Mouse (Mus musculus) c-Kit-positive CD71-negative TER-119-negative erythroid progenitor cells, embryonic 14.5 days (primary cell): ENCODE measurements at regions not wholly inside any gene's neighbourhood (a gene's known extent, or its start where the extent isn't known, plus 50 kb on each side); places are given as distances from the start of the nearest gene placed in this dataset.

Source experiments
- DNase-seq: peaks from one replicate; pipeline ENCODE4 v3.0.0-alpha.2; 2013; ENCODE audit warnings: low read depth

DNA sequence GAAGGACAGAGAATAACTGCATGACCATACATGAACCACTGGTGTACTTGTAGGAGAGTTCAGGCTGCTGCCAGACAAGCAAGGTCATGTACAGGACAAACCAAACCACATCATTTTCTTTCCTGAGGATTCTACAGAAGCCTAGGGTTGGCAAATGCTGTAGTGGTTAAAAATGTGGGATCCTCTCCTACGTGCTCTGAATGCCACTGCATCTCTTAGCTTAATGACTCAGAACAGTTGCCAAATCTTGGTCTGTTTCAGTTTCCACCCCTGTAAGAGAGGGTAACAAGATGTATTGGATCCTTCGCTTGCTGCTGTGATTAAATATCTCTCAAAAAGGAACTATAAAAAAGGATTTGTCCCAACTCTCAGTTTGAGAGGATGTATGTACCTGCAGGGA, 938.1 kb downstream of the 4930444P10Rik start:
- DNase-seq = no peak

DNA sequence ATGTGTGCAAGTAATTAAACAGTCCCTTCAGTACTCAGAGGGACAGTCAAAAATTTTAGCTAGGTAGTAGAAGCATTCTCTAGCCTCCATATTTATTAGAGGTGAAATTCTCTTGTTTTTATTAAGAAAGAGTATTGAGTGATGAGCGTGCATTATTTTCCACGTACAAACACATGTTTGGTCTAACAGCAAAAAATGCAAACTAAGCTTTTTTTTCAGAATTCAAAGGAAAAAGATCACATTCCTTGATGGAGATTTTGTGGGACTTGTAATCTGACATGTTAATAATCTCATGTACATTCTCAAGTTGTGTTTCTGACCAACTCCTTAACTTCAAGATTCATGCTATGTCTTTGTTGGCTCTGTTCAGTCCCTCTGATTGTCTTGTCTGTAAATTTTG, 939.2 kb downstream of the 4930444P10Rik start:
- no peak for DNase-seq

DNA sequence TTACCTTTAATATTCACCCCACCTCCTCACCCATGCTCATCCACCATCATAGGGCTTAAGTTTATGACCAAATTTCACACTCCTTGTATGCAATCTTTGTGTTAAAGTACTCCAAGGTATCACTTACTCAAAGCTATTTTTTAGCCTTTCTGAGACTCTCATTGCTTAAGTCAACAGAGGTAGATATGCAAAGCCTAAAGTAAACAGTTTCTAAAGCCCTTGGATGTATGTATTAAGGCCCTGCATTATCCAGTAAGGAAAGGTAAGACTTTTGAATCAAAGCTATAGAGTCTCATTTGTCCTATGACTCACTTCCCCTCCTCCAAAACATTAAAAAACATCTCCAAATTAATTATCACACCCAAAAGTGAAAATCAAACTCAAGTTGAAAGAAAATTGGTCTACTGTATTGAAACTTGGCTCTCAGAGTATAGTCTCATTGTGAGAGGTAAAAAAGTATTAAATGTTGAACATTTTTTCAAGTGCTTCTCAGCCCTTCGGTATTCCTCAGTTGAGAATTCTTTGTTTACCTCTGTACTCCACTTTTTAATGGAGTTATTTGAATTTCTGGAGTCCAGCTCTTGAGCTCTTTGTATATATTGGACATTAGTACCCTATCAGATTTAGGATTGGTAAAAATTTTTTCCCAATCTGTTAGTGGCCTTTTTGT, 949.1 kb downstream of the 4930444P10Rik start:
- DNase-seq = no peak

DNA sequence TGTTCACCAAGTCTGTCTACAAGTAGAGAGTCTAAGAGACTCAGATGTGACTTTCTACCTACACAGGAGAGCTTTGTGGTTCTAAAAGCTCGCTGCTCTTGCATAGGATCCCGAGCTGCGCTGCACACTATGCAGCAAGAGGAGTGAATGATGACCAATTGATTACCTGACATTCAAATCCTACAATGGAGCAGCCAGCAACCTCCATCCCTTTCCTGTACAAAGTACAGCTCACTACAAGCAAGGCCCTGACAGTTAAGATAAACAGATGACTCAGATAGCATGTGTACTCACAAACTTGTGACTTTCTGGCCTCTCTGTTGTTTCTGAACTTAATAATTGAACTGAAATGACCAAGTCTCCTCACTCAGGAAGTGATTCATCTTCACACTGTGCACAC, 974.7 kb downstream of the 4930444P10Rik start:
- no peak for DNase-seq

DNA sequence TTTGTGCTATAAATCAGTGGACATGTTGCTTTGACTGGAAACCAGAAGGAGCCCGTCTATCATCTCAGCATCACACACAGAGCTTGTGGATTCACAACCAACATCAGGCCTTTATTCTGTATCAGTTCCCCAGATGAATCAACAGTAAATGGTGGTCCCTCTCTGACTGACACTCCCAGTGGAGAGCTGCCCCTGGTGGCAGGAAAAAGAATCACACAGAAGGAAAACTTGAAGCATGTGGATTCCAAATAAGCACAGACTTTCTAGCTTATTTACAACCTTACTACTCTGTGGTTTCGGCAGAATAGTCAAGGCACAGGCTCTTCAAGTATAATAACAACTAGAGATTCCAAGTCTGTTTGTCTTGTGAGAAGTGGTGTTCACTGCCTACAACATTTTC, 981.7 kb downstream of the 4930444P10Rik start:
- no peak for DNase-seq

DNA sequence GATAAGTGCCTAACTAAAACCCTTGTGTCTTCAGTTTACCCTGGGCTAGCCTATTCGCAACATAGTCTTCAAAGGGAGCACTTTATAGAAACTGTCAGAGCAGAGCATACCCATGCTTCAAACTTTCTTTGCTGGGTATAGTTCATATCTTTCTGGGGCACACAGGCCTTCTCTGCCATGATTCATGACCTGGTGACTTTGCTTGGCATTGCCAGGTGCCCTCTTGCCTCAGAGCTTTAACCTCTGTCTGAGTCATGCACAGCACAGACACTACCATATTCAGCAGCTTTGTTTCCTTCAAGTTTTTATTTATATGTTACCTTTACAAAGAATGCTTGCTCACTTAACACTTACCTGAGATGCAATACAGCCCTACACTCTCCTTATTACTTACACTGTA, 1022.8 kb downstream of the 4930444P10Rik start:
- DNase-seq = no peak

DNA sequence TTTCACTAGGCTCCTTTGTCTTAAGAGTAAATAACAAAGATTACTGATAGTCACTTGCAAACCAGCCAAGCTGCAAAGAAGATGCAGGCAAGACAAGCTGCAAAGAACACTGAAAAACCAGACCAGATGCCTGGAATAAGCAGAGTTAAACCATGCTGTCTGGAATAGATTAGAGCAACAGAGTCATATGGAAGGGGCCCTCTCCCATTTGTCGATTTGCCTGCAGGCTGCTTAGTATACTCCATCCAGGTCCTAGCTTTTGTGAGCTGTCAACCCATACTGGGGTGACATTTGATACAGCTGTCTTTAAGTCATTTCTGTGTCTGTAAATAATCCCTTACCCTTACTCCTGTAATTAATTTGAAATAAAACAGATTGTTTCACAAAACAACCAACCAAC, 1059.1 kb downstream of the 4930444P10Rik start:
- DNase-seq = no peak

DNA sequence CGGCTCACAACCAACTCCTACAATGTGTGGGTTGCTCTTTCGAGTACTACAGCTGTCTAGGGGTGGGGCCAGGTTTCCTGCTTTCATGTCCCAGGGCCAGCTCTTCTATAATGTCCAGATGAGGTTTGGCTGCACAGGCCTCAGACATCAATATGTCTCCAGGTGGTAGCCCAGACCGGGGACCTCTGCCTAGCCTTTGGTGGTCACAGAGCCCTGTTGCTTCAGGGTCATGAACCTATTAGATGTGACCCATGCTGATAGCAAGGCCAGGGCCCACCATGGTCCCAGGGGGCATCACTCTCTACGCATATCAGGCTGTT, 1074.7 kb downstream of the 4930444P10Rik start:
- DNase-seq = no peak

DNA sequence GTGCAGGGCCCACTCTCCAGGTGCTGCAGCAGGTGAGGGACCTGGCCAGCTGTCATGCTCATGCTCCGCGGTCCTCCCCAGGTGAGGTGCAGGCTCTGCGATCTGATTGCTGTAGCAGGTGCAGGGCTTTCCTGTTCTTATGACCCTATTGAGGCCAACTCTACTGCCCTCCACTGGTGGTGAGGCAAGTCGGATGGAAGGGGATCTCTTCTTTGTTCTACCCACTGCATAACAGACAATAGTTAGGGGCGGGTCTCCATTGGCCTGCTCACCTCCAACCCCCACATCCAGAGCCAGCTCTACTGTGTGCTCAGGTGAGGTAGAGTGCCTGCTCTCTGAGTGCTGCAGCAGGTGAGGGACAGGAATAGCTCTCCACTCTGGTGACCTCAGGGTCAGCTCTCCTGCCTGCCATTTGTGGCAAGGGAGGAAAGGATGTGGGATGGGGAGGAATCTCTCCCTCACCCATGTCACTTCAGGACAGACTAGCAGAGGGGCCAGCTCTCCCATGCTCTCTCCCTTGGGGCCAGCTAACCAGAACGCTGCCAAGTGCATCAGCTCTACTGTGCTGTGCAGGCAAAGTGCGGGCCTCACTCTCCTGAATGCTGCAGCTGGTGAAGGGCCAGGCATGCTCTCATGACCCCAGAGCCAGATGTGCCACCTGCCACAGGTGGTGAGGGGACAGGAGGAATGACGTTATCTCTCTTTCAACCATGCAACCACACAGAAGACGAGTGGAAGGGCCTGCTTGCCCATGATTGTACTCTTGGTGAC, 1075.3 kb downstream of the 4930444P10Rik start:
- no peak for DNase-seq

DNA sequence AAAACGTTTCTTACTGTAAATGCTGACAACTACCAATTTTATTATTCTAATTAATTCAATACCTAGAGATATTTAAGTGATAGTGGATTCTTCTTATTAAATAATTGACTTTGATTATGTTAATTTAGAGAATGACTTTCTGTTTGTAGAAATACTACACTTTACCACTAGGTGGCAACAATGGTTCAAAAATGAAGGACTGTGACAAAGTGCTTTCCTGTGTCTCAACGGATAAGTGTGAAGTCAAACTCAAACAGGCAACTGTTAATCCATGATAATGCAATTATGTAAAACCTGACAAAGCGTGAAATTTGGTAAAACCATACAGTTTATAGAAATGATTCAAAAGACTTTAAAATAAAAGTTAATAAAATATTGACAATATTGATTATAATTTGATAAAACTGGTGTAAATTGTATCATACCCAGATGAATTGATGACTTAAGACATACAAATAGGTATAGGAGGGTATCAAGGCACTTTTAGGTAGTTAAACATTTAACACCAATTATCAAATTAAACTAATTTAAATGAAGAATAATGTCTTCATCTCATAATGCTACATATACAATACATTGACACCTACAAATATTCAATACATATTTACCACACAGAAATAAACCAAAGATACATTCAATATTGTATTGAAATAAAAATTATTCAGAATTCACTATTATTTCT, 1085.3 kb downstream of the 4930444P10Rik start:
- peak; percentile 12 for DNase-seq

DNA sequence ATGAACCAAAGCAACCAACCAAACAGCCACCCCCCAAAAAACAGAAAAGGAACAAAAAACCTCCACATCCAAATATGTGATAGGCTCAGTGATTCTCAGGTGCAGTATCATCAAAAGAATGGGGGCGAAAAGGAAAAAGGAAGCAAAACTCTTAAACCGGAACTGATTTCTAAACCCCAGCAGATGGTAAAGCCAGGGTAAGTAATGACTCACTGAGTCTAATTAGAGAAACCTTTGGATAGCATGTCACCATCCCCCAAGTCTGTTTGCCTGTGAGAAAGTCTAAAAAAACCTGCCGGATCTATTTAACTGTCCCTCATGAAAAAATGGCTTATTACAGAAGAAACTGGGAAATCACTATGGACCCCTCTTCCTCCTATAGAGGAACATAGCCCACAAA, 1097.8 kb downstream of the 4930444P10Rik start:
- DNase-seq = no peak

DNA sequence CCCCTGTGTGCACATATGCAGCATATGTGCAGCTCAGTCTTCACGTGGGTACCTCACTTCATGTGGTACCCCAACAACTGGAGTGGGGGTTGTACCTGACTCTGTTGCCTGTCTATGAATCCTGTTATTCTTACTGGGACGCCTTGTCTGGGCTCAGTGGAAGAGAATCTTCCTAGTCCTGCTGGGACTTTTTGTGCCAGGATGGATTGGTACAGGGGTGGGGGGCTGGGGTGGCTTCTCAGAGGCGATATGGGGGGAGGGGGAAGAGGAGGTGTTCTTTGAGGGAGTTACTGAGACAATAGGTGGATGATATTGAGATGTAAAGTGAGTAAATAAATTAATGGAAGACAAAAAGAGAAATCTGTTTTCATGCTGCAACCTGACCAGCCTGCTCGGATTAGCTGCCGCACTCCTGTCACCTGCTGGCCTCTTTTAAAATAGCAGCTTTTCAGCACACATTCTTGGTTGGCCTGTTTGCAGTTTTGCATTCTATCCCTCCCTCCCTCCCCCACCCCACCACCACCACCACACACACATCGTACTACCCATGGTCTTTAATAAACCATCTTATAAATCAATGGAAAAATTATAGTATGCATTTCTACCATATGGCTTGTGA, 1112.9 kb downstream of the 4930444P10Rik start:
- DNase-seq = no peak
